Mouse (Mus musculus) small intestine, adult 2 months (tissue): ENCODE results near the gene Cers2.

Experiments
- CTCF ChIP-seq: fragments of 200-500 bp; IDR thresholded peaks from 2 replicates; pipeline ENCODE4 v1.5.1; 2012; ENCODE audit warnings: low read depth, mild to moderate bottlenecking, control low read depth, inconsistent platforms, low read length, moderate library complexity, mixed read lengths; ENCODE audit not compliant: insufficient replicate concordance, insufficient read length; ENCODE audit errors: extremely low read depth
- POLR2A ChIP-seq: fragments of 200-500 bp; IDR thresholded peaks from 2 replicates; pipeline ENCODE4 v1.6.1; 2012; ENCODE audit warnings: low read depth, mild to moderate bottlenecking, control low read depth, inconsistent platforms, low read length, moderate library complexity

DNA sequence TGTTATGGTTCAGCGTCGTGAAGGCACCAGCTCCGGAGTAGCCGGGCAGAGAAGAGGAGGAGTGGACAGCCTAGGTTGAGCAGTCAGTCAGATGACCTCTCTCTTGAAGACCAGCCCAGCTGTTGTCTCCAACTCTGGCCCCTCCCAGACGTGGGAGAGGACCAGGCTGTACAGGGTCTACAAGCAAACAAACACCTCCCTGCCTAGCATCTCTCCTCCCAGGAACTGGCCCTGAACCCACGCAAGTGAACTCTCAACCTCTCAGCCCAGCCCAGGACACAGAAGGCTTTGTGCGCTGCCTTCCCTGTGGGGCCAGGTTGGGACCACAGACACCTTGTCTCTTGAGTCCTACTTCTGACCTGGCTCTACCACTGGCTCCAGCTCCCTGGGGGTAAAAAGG is 7.5 kb upstream of the Cers2 start, which contains the start of gene Anxa9:
- TF ChIP-seq POLR2A, result no peak
- TF ChIP-seq CTCF, result no peak
